Mouse (Mus musculus) v-Abl transformed pro-B cells (cell line): ENCODE data around the gene Adgrl3.

ENCODE experiments used
- in situ Hi-C, 2 experiments: fragments of 400-800 bp; cut with MboI; formaldehyde crosslinking; loops; one replicate each; pipeline ENCODE4 v1.15.1; 2025; ENCODE audit not compliant: unreplicated experiment in 2 of 2

Adgrl3 gene

GRCm38 (mm10) chr5:81224465-81224864 lies 204.5 kb downstream of the Adgrl3 start:
- in situ Hi-C loops = no loop called here

- in situ Hi-C loops = no loop called here
Measured at GRCm38 (mm10) chr5:81225486-81225885, 205.5 kb downstream of the Adgrl3 start.

GRCm38 (mm10) chr5:81227256-81227655 lies 207.3 kb downstream of the Adgrl3 start:
- in situ Hi-C loops = no loop called here

GRCm38 (mm10) chr5:81248724-81249123 lies 228.8 kb downstream of the Adgrl3 start:
- in situ Hi-C loops = no loop called here

- in situ Hi-C loops = no loop called here
Measured at GRCm38 (mm10) chr5:81256091-81256490, 236.2 kb downstream of the Adgrl3 start.

GRCm38 (mm10) chr5:81269689-81270088 lies 249.8 kb downstream of the Adgrl3 start:
- in situ Hi-C loops = no loop called here

GRCm38 (mm10) chr5:81275346-81276047 lies 255.6 kb downstream of the Adgrl3 start:
- in situ Hi-C loops = no loop called here

GRCm38 (mm10) chr5:81279246-81279645 lies 259.3 kb downstream of the Adgrl3 start:
- in situ Hi-C loops = no loop called here

- in situ Hi-C loops = no loop called here
Measured at GRCm38 (mm10) chr5:81285643-81286042, 265.7 kb downstream of the Adgrl3 start.

- in situ Hi-C loops = no loop called here
Measured at GRCm38 (mm10) chr5:81301874-81302273, 281.9 kb downstream of the Adgrl3 start.

- in situ Hi-C loops = no loop called here
Measured at GRCm38 (mm10) chr5:81317406-81318112, 297.6 kb downstream of the Adgrl3 start.

GRCm38 (mm10) chr5:81321276-81321934 lies 301.5 kb downstream of the Adgrl3 start:
- in situ Hi-C loops = no loop called here

- in situ Hi-C loops = no loop called here
Measured at GRCm38 (mm10) chr5:81322064-81322463, 302.1 kb downstream of the Adgrl3 start.

- in situ Hi-C loops = no loop called here
Measured at GRCm38 (mm10) chr5:81326916-81327315, 307.0 kb downstream of the Adgrl3 start.

- in situ Hi-C loops = no loop called here
Measured at GRCm38 (mm10) chr5:81327392-81327791, 307.5 kb downstream of the Adgrl3 start.

GRCm38 (mm10) chr5:81329571-81329971 lies 309.6 kb downstream of the Adgrl3 start:
- in situ Hi-C loops = no loop called here

- in situ Hi-C loops = no loop called here
Measured at GRCm38 (mm10) chr5:81344330-81344729, 324.4 kb downstream of the Adgrl3 start.

GRCm38 (mm10) chr5:81345096-81345435 lies 325.1 kb downstream of the Adgrl3 start:
- in situ Hi-C loops = no loop called here

- in situ Hi-C loops = no loop called here
Measured at GRCm38 (mm10) chr5:81345436-81346131, 325.6 kb downstream of the Adgrl3 start.

- in situ Hi-C loops = no loop called here
Measured at GRCm38 (mm10) chr5:81347571-81347970, 327.6 kb downstream of the Adgrl3 start.

GRCm38 (mm10) chr5:81359560-81359959 lies 339.6 kb downstream of the Adgrl3 start:
- in situ Hi-C loops = no loop called here
